Mouse (Mus musculus) hindbrain, embryonic 14.5 days (tissue): ENCODE data around the gene Thap11. TPM values are rescaled to one million over a fixed set of nuclear protein-coding genes. Genes with fewer than 3 reads are reported as not detected.

Experiments
- ATAC-seq: fragments of 200-750 bp; cut with Nextera tagmentation; 2 replicates; pipeline ENCODE4 v1.8.0; 2017; ENCODE audit warnings: moderate number of reproducible peaks, mild to moderate bottlenecking, moderate TSS enrichment, moderate library complexity; ENCODE audit not compliant: low FRiP score
- DNase-seq: peaks from one replicate; pipeline ENCODE4 v3.0.0-alpha.2; 2015; ENCODE audit warnings: low spot score
- H3K27ac ChIP-seq: fragments of 300-500 bp; sonication (generic); 2 replicates; pipeline ENCODE4 v1.5.1; 2014; ENCODE audit warnings: mild to moderate bottlenecking, moderate library complexity
- H3K27me3 ChIP-seq: fragments of 300-500 bp; sonication (generic); 2 replicates; pipeline ENCODE4 v1.6.1; 2014; ENCODE audit warnings: mild to moderate bottlenecking, low read length, mixed read lengths; ENCODE audit not compliant: control insufficient read depth, insufficient read depth
- H3K36me3 ChIP-seq: fragments of 300-500 bp; sonication (generic); replicated peaks from 2 replicates; pipeline ENCODE4 v1.6.1; 2014; ENCODE audit not compliant: control insufficient read depth, insufficient read depth
- H3K4me1 ChIP-seq: fragments of 300-500 bp; sonication (generic); replicated peaks from 2 replicates; pipeline ENCODE4 v1.6.1; 2014; ENCODE audit warnings: antibody characterized with exemption, low read length, mixed read lengths; ENCODE audit not compliant: control insufficient read depth, insufficient read depth
- H3K4me2 ChIP-seq: fragments of 300-500 bp; sonication (generic); replicated peaks from 2 replicates; pipeline ENCODE4 v1.6.1; 2014; ENCODE audit warnings: mild to moderate bottlenecking, moderate library complexity
- H3K4me3 ChIP-seq: fragments of 300-500 bp; sonication (generic); replicated peaks from 2 replicates; pipeline ENCODE4 v1.5.1; 2014; ENCODE audit warnings: mild to moderate bottlenecking, low read length
- H3K9ac ChIP-seq: fragments of 300-500 bp; sonication (generic); 2 replicates; pipeline ENCODE4 v1.6.1; 2014
- H3K9me3 ChIP-seq: fragments of 300-500 bp; sonication (generic); 2 replicates; pipeline ENCODE4 v1.6.1; 2016; ENCODE audit warnings: low read length; ENCODE audit not compliant: control insufficient read depth
- WGBS: fragments of 180-500 bp; shearing (Covaris S2); extraction: QIAGEN DNeasy Blood & Tissue Kit; methylation state at CpG from one replicate; pipeline ENCODE4 v1.1.7; 2014; 5-methylcytosine and 5-hydroxymethylcytosine counted together
- polyA plus RNA-seq: library from polyadenylated mRNA; unstranded; fragments of >200 nt; fragmentation: Nextera tagmentation; extraction: Ambion mirVana; gene quantifications from 2 replicates; pipeline ENCODE4 v1.2.1, GENCODE M21; 2014

Thap11 gene
- polyA plus RNA-seq, 1 experiment from 2014 or later = 46.2 TPM

DNA sequence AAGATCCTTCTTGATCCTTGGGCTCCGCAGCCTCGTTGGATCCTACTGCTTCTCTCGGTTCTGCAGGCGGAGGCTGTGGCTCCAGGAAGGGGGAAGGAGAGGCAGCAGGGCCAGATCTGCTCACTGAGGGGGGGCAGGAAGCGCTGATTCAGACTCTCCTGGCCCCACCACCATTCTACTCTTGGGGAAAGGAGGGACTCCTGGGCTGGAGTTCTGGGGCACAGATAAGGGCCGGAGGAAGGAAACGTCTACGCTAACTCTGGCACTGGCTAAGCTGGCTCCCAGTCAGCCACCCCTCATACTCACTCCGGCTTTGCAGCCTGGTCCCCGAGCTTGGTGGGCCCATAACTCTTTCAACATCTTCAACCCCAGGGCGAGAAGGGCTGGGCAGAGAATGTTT, 8.3 kb upstream of the Thap11 start:
- DNase-seq (no peak), ATAC-seq (no peak)
- peaks cover 8% of the 10 kb centered on the region for H3K4me1 ChIP-seq
- no peak overlapping the region for H3K4me3 ChIP-seq
- H3K36me3 ChIP-seq = peaks cover 70% of the 10 kb centered on the region
- H3K27me3 ChIP-seq = no peaks in the 10 kb centered on the region
- H3K4me2 ChIP-seq = no peak overlapping the region
- WGBS = 89% methylated on average over 11 of the region's 11 CpGs
- H3K9ac ChIP-seq = no peak overlapping the region
- H3K9me3 ChIP-seq = no peaks in the 10 kb centered on the region
- no peak overlapping the region for H3K27ac ChIP-seq

DNA sequence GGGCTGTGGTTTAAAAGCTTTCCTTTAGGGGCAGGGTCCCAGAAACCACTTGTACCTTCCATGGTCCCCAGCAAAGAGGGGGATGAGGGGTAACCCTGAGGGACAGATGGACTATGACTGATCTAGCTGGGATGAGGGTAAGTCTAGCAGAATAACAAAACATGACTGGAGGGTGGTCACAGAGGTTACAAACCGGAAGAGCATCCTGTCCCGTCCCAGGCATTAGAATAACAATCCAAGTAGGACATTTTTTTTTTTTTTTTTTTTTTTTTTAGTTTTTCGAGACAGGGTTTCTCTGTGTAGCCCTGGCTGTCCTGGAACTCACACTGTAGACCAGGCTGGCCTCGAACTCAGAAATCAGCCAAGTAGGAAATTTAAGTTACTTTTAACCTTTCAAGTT, 4.9 kb upstream of the Thap11 start:
- Histone ChIP-seq H3K4me1 (peaks cover 11% of the 10 kb centered on the region), H3K4me3 (no peak overlapping the region), H3K4me2 (peak overlapping the region; percentile 40; the same call in 1 of the 2 replicates), H3K27me3 (no peaks in the 10 kb centered on the region), H3K9ac (no peak overlapping the region), H3K36me3 (peaks cover 44% of the 10 kb centered on the region), H3K27ac (no peak overlapping the region), H3K9me3 (no peaks in the 10 kb centered on the region)
- DNase-seq (no peak), ATAC-seq (no peak)
- 86% methylated on average over 4 of the region's 4 CpGs for WGBS

- H3K4me2 ChIP-seq = peak overlapping the region; percentile 40
- peaks cover 11% of the 10 kb centered on the region for H3K4me1 ChIP-seq
- no peaks in the 10 kb centered on the region for H3K9me3 ChIP-seq
- H3K27ac ChIP-seq = no peak overlapping the region
- H3K27me3 ChIP-seq = no peaks in the 10 kb centered on the region
- ATAC-seq (no peak), DNase-seq (no peak)
- 82% methylated on average over 7 of the region's 7 CpGs for WGBS
- H3K4me3 ChIP-seq = no peak overlapping the region
- H3K36me3 ChIP-seq = peaks cover 39% of the 10 kb centered on the region
- no peak overlapping the region for H3K9ac ChIP-seq
Observed at GRCm38 (mm10) chr8:105850611-105851010, 4.3 kb upstream of the Thap11 start.

- Histone ChIP-seq H3K27ac (peak overlapping the region; percentile 81; the same call in 1 of the 2 replicates), H3K4me1 (peaks cover 21% of the 10 kb centered on the region), H3K9me3 (no peaks in the 10 kb centered on the region), H3K9ac (peak overlapping the region; percentile 85), H3K4me3 (peak overlapping the region; percentile 77), H3K36me3 (peaks cover 28% of the 10 kb centered on the region), H3K27me3 (no peaks in the 10 kb centered on the region), H3K4me2 (peak overlapping the region; percentile 83)
- WGBS = under 1% methylated on average over 34 of the region's 34 CpGs
- ATAC-seq (peak; percentile 86), DNase-seq (peak; percentile 96)
Observed at GRCm38 (mm10) chr8:105851651-105852143, 3.2 kb upstream of the Thap11 start.

DNA sequence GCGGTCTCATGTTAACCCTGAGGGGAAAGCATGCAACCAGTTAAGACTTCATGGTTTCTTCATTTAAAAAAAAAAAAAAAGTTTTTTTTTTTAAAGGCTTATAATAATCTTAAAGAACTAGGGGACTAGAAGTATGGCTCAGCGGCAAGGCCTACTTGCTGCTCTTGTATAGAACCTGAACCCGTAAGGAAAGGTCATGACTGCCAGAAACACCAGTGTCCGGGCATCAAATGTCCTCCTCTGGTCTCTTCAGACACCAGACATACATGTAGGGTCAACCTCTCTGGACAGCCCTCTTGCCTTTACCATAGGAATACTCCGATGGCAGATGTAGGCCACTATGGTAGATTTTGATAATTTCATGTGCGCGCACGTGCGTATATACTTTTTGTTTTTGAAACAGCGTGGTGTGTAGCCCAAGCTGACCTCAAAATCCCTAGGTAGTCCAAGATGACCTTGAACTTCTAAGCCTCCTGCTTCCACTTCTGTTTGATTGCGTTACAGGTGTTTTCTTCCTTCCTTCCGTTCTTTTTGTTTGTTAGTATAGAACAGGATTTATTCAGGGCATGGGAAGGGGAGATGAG, 2.7 kb upstream of the Thap11 start:
- H3K36me3 ChIP-seq = peaks cover 22% of the 10 kb centered on the region

DNA sequence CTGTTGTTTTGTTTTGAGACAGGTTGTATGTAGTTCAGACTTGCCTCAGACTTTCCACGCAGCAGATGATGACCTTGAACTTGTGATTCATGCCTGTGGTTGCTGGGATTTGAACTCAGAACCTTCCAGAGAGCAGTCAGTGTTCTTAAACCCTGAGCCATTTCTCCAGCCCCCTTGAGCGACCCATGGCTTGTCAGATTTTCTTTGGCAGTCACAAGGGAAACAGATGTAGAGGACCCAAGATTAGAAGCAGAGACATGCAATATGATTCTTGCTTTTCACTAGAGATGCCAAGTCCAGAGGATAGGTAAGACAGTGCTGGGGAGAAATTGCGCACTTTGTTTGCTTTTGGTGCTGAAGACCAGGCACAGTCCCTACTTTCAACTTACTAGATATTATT, 1.8 kb upstream of the Thap11 start, which contains the start of gene Cenpt:
Gene Cenpt (minus strand): TSS at position 101 of the 400 bp plus-strand sequence.
- no peak for ATAC-seq
- Histone ChIP-seq H3K9ac (no peak within 1 kb of the TSS), H3K4me1 (peaks cover 36% of the 10 kb centered on the region), H3K36me3 (peaks cover 17% of the 10 kb centered on the region), H3K4me2 (no peak within 1 kb of the TSS), H3K27ac (no peak within 1 kb of the TSS), H3K27me3 (no peaks in the 10 kb centered on the region), H3K9me3 (no peaks in the 10 kb centered on the region), H3K4me3 (0 out of 2 replicates have a peak within 1 kb of the TSS, but pooled peaks have one; percentile 77)
- 94% methylated on average over 3 of the region's 3 CpGs for WGBS
- DNase-seq = no peak

More for the DNA sequence above, 2.7 kb upstream of the Thap11 start:
- peak overlapping the region; percentile 77 for H3K4me3 ChIP-seq
- H3K9ac ChIP-seq = no peak overlapping the region
- H3K9me3 ChIP-seq = no peaks in the 10 kb centered on the region
- H3K27ac ChIP-seq = no peak overlapping the region
- peak overlapping the region; percentile 83; the same call in 1 of the 2 replicates for H3K4me2 ChIP-seq
- DNase-seq = no peak
- peaks cover 26% of the 10 kb centered on the region for H3K4me1 ChIP-seq
- no peaks in the 10 kb centered on the region for H3K27me3 ChIP-seq
- WGBS = 83% methylated on average over 12 of the region's 12 CpGs
- no peak for ATAC-seq

- Histone ChIP-seq H3K27me3 (no peaks in the 10 kb centered on the region), H3K9ac (peak overlapping the region; percentile 77; the same call in 1 of the 2 replicates), H3K27ac (no peak overlapping the region), H3K36me3 (0 out of 2 replicates have a peak, but pooled peaks cover 14% of the 10 kb centered on the region), H3K4me3 (peak overlapping the region; percentile 71), H3K9me3 (no peaks in the 10 kb centered on the region), H3K4me1 (peaks cover 36% of the 10 kb centered on the region), H3K4me2 (peak overlapping the region; percentile 96)
- ATAC-seq (no peak), DNase-seq (no peak)
- 30% methylated on average over 8 of the region's 8 CpGs for WGBS
Observed at GRCm38 (mm10) chr8:105854303-105854702, 629 bp upstream of the Thap11 start.

DNA sequence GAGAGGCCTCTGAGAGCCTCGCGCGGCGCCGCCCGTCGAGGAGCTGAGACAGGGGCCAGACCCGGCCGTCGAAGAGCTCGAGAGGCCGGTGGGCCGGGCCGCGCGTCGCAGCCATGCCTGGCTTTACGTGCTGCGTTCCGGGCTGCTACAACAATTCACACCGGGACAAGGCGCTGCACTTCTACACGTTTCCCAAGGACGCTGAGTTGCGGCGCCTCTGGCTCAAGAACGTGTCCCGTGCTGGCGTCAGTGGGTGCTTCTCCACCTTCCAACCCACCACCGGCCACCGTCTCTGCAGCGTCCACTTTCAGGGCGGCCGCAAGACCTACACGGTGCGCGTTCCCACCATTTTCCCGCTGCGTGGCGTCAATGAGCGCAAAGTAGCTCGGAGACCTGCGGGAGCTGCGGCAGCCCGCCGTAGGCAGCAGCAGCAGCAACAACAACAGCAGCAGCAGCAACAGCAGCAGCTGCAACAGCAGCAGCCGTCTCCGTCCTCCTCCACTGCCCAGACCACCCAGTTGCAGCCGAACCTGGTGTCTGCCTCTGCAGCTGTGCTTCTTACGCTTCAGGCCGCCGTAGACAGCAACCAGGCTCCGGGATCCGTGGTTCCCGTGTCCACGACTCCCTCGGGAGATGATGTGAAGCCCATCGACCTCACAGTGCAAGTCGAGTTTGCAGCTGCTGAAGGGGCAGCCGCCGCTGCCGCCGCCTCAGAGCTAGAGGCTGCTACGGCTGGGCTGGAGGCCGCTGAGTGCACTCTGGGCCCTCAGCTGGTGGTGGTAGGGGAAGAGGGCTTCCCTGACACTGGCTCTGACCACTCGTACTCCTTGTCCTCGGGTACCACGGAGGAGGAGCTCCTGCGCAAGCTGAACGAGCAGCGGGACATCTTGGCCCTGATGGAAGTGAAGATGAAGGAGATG, 576 bp downstream of the Thap11 start:
- Histone ChIP-seq H3K9ac (peak overlapping the region; percentile 77), H3K9me3 (no peaks in the 10 kb centered on the region), H3K4me2 (peak overlapping the region; percentile 96), H3K27ac (peak overlapping the region; percentile 82), H3K4me1 (peaks cover 33% of the 10 kb centered on the region), H3K36me3 (0 out of 2 replicates have a peak, but pooled peaks cover 12% of the 10 kb centered on the region), H3K4me3 (peak overlapping the region; percentile 71), H3K27me3 (no peaks in the 10 kb centered on the region)
- DNase-seq (peak; percentile 50), ATAC-seq (peak; percentile 38)
- under 1% methylated on average over 71 of the region's 71 CpGs for WGBS
